Mouse (Mus musculus) intestine, postnatal 0 days (tissue): ENCODE measurements at regions not wholly inside any gene's neighbourhood (a gene's known extent, or its start where the extent isn't known, plus 50 kb on each side); places are given as distances from the start of the nearest gene placed in this dataset.

Source experiments
- ATAC-seq: fragments of 200-750 bp; cut with Nextera tagmentation; 2 replicates; pipeline ENCODE4 v1.8.0; 2017; ENCODE audit warnings: mild to moderate bottlenecking, moderate TSS enrichment, moderate library complexity
- H3K27ac ChIP-seq: fragments of 300-500 bp; sonication (generic); 2 replicates; pipeline ENCODE4 v1.5.1; 2014; ENCODE audit warnings: mild to moderate bottlenecking, low read depth, low read length, moderate library complexity
- H3K27me3 ChIP-seq: fragments of 300-500 bp; sonication (generic); replicated peaks from 2 replicates; pipeline ENCODE4 v1.6.1; 2014; ENCODE audit warnings: low read length, mixed read lengths; ENCODE audit not compliant: control insufficient read depth, insufficient read depth
- H3K36me3 ChIP-seq: fragments of 300-500 bp; sonication (generic); 2 replicates; pipeline ENCODE4 v1.6.1; 2014; ENCODE audit warnings: mild to moderate bottlenecking, moderate library complexity; ENCODE audit not compliant: control insufficient read depth, insufficient read depth
- H3K4me1 ChIP-seq: fragments of 300-500 bp; sonication (generic); replicated peaks from 2 replicates; pipeline ENCODE4 v1.6.1; 2014; ENCODE audit warnings: antibody characterized with exemption, low read length, mixed read lengths; ENCODE audit not compliant: control insufficient read depth, insufficient read depth
- H3K4me2 ChIP-seq: fragments of 300-500 bp; sonication (generic); replicated peaks from 2 replicates; pipeline ENCODE4 v1.6.1; 2014; ENCODE audit warnings: low read depth, mild to moderate bottlenecking, moderate library complexity
- H3K4me3 ChIP-seq: fragments of 300-500 bp; sonication (generic); 2 replicates; pipeline ENCODE4 v1.5.1; 2014; ENCODE audit warnings: low read depth, low read length
- H3K9ac ChIP-seq: fragments of 300-500 bp; sonication (generic); 2 replicates; pipeline ENCODE4 v1.6.1; 2014; ENCODE audit warnings: mild to moderate bottlenecking, low read depth, low read length
- H3K9me3 ChIP-seq: fragments of 300-500 bp; sonication (generic); 2 replicates; pipeline ENCODE4 v1.6.1; 2016; ENCODE audit warnings: mixed run types; ENCODE audit not compliant: control insufficient read depth
- CTCF ChIP-seq: sonication (generic); IDR thresholded peaks from 2 replicates; pipeline ENCODE4 v1.5.1; 2016; ENCODE audit warnings: low read depth, mild to moderate bottlenecking, control low read depth, antibody characterized with exemption, moderate library complexity
- WGBS: fragments of 180-500 bp; shearing (Covaris S2); extraction: QIAGEN DNeasy Blood & Tissue Kit; methylation state at CpG from one replicate; pipeline ENCODE4 v1.1.7; 2014; 5-methylcytosine and 5-hydroxymethylcytosine counted together

- Histone ChIP-seq H3K27me3 (no peaks in the 10 kb centered on the region), H3K9ac (no peak overlapping the region), H3K4me1 (no peaks in the 10 kb centered on the region), H3K9me3 (no peaks in the 10 kb centered on the region), H3K27ac (no peak overlapping the region), H3K36me3 (no peaks in the 10 kb centered on the region), H3K4me2 (no peak overlapping the region), H3K4me3 (no peak overlapping the region)
- WGBS: 60% methylated on average over 14 of the region's 14 CpGs
- no peak for ATAC-seq
- no peak for TF ChIP-seq CTCF
Measured at GRCm38 (mm10) chr5:33528971-33529670, 95.3 kb upstream of the Nkx1-1 start.

GRCm38 (mm10) chr5:33527750-33528149 is 94.0 kb upstream of the Nkx1-1 start:
- H3K4me2 ChIP-seq: no peak overlapping the region
- no peaks in the 10 kb centered on the region for H3K27me3 ChIP-seq
- TF ChIP-seq CTCF: no peak
- no peaks in the 10 kb centered on the region for H3K4me1 ChIP-seq
- WGBS: 79% methylated on average over 10 of the region's 10 CpGs
- no peaks in the 10 kb centered on the region for H3K36me3 ChIP-seq
- no peak overlapping the region for H3K9ac ChIP-seq
- H3K9me3 ChIP-seq: no peaks in the 10 kb centered on the region
- ATAC-seq: no peak
- H3K4me3 ChIP-seq: no peak overlapping the region
- H3K27ac ChIP-seq: no peak overlapping the region

GRCm38 (mm10) chr5:33527316-33527715 is 93.5 kb upstream of the Nkx1-1 start:
- Histone ChIP-seq H3K4me2 (no peak overlapping the region), H3K4me3 (no peak overlapping the region)

GRCm38 (mm10) chr5:33521951-33522742 is 88.4 kb upstream of the Nkx1-1 start:
- TF ChIP-seq CTCF: no peak
- no peak overlapping the region for H3K4me2 ChIP-seq
- no peaks in the 10 kb centered on the region for H3K4me1 ChIP-seq

More at GRCm38 (mm10) chr5:33527316-33527715, 93.5 kb upstream of the Nkx1-1 start:
- no peak for ATAC-seq
- WGBS: 88% methylated on average over 8 of the region's 8 CpGs
- TF ChIP-seq CTCF: no peak
- no peaks in the 10 kb centered on the region for H3K9me3 ChIP-seq
- H3K9ac ChIP-seq: no peak overlapping the region
- no peaks in the 10 kb centered on the region for H3K27me3 ChIP-seq
- H3K27ac ChIP-seq: no peak overlapping the region
- no peaks in the 10 kb centered on the region for H3K36me3 ChIP-seq
- no peaks in the 10 kb centered on the region for H3K4me1 ChIP-seq

GRCm38 (mm10) chr5:33520856-33521255 is 87.1 kb upstream of the Nkx1-1 start:
- TF ChIP-seq CTCF: no peak
- H3K9ac ChIP-seq: no peak overlapping the region
- no peak overlapping the region for H3K4me3 ChIP-seq
- 62% methylated on average over 10 of the region's 10 CpGs for WGBS
- H3K27me3 ChIP-seq: no peaks in the 10 kb centered on the region
- no peaks in the 10 kb centered on the region for H3K9me3 ChIP-seq
- H3K4me1 ChIP-seq: no peaks in the 10 kb centered on the region
- H3K36me3 ChIP-seq: no peaks in the 10 kb centered on the region
- H3K4me2 ChIP-seq: no peak overlapping the region
- H3K27ac ChIP-seq: no peak overlapping the region
- no peak for ATAC-seq

More at GRCm38 (mm10) chr5:33521951-33522742, 88.4 kb upstream of the Nkx1-1 start:
- H3K27ac ChIP-seq: no peak overlapping the region
- H3K36me3 ChIP-seq: no peaks in the 10 kb centered on the region
- H3K9ac ChIP-seq: no peak overlapping the region
- no peaks in the 10 kb centered on the region for H3K27me3 ChIP-seq
- 87% methylated on average over 16 of the region's 16 CpGs for WGBS
- no peaks in the 10 kb centered on the region for H3K9me3 ChIP-seq
- H3K4me3 ChIP-seq: no peak overlapping the region
- no peak for ATAC-seq

- no peak overlapping the region for H3K9ac ChIP-seq
- H3K9me3 ChIP-seq: no peaks in the 10 kb centered on the region
- no peaks in the 10 kb centered on the region for H3K27me3 ChIP-seq
- H3K4me1 ChIP-seq: no peaks in the 10 kb centered on the region
- ATAC-seq: no peak
- no peak overlapping the region for H3K4me2 ChIP-seq
- no peaks in the 10 kb centered on the region for H3K36me3 ChIP-seq
- H3K27ac ChIP-seq: no peak overlapping the region
- TF ChIP-seq CTCF: no peak
- no peak overlapping the region for H3K4me3 ChIP-seq
- 90% methylated on average over 3 of the region's 3 CpGs for WGBS
Measured at GRCm38 (mm10) chr5:33519394-33519793, 85.6 kb upstream of the Nkx1-1 start.
